Mouse (Mus musculus) natural killer cell, adult 2 months (primary cell): ENCODE data around the gene Rufy1.

Source experiments
- DNase-seq, 2 experiments: peaks; one replicate each; pipeline ENCODE4 v3.0.0; 2022; ENCODE audit warnings: low spot score in 2 of 2

The Rufy1 gene

DNA sequence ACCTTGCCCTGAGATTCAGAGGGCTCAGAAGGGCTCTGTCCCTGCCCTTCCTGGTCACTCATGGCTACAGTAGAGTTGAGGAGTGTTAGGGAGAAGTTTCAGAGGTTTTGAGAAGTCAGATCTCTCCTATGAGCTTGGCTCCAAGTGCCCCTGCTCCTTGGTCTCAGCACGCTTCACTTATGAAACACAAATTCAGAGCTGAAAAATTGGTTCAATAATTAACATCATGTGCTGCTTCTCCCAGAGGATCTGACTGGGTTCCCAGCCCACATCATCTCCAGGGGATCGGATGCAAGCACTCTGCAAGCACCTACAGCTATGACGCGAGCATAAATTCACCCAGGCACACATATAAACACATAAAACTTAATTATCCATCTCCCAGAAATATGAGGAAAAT, 4.9 kb downstream of the Rufy1 start:
- no peak for DNase-seq

DNA sequence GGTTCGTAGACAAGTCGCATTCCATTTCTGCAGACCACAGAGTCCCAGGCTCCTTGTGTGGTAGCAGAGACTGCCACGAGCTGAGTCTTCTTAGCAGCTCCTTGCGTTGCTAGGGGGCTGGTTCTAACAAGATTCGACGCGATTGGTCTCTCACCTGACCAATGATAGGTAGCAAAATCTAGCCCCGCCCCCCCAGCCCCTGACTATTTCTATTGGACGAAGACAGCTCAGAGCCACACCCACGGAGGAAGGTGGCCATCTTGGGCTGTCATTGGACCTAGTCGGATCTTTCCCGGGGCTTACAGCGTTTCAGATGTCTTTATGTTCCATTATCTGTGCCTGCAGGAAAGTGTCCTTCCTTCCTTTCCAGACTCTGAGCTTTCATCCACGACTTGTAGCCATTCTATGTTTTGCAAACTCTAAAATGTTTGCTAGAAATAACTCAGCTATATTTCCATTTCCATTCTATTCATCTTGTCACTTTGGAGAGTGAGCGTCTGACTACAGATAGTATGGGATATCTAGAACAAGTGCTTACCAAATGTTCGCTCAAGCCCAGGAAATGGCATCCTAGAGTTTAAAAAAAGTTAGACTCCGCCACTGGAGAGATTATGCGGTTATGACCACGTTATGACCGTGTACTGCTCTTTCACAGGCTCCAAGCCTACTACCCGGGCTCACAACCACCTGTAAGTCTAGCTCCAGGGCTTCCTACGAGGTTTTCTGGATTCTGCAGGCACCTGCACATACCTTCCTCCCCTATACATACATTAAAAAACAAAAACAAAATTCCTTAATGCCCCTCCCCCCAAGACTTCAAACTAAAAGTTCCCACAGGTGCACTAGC, 8.8 kb downstream of the Rufy1 start:
- peak in 1 of 2 experiments; percentile 28 for DNase-seq

DNA sequence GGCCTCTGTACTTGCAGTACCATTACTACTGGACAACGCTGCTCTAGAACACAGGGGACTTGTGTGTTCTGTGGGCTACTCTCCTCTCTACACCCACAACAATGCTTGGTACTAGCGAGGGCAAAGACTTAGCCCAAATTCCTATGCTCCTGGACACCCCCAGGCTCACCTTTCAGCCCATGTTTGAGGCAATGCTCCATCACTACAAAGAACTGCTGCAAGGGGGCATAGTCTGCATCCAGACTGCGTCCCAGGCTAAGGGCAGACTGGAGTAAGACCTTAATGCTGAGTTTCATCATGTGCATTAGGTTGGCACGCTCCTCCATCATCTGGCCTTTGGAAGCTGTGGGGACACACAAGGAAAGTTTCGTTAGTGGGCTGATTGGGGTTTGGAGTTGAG, 9.5 kb downstream of the Rufy1 start:
- DNase-seq, result no peak

DNA sequence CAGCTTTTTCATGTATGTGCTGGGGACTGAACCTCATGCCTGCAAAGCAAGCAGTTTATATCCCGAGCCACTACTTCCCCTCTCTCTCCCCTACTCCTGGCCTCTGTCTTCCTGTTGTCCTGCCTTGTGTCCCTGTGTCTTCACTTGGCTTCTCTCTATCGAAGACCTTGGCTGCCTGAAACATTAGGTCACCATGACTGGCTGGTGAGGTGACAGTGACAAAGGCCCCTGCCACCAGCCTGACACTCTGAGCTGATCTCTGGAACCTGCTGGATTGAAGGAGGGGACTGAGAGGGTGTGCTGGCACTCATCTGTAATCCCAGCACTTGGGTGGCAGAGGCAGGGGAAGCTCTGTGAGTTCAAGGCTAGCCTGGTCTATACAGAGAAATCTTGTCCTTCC, 13.1 kb downstream of the Rufy1 start:
- DNase-seq, result no peak

DNA sequence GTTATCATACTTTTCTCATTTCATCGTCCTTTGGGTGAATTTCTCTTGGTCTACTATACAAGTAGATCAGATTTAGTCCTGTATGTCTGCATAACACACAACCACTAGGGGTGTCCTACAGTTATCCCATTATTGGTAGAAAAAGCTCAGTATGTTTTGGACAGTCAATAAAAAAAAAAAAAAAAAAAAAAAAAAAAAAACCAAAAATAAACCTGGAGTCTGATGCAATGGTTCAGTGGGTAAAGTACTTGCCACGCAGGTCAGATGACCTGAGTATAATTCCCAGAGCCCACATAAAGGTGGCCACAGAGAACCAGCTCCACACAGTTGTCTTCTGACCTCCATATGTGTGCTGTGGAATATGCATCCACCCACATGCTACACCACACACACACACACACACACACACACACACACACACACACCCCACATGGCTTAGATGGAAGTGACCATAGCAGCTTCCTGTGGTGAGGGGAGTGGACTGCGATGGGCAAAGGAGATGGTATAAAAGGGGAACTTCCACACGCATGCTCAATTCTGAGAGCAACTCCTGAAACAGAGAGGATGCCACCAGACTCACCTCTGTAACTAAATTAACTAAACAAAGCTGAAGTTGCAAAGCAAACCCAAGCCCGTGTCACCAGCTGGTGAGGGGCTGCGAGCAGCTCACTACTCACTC, 15.2 kb downstream of the Rufy1 start:
- DNase-seq, result no peak

DNA sequence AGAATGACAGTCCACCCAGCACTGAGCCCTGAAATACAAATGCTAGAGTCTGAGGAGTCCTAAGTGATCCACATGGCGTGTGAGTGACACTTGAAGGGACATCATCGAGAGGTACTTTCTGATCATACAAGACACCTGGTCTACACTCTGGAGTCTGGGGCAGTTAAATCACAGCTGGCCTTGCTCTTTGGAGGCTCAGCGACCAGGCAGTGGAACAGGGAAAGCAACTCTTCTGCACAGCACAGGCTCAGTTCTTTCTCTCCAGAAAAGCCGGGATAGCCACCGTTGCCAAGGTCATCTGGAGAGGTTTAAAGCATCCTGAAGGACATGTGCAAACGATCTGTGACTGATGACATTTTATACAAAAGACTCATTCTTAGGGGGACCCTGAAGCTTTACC, 23.7 kb downstream of the Rufy1 start:
- DNase-seq, result no peak

DNA sequence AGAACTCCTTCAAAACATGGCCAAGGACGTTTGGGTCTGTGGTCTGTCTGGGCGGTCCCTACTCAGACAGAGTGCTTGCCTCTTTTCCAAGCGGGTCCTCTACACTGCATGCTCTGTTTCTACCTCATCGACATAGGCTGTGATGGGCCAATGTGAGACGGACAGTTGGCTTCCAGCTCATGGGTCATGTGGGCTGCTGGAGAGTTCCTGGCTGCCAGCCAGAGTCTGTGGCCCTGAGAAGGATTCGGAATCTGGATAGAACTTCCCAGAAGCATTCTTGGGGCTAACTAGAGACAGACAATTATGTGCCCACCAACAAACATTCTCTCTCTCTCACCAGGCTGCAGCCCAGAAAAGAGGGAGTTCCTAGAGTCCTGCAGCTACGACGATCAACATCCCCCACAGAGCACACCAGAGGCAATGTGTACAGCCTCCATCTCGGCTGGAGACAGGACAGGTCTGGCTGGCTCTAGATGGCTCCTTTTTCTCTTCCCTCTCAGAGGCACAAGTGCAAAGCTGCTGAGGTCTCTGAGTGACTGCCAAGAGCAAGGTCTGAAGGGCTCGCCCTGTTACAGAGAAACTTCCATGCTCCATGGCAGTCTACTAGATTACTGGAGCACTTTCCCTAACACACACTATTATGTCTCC, 27.4 kb downstream of the Rufy1 start:
- no peak for DNase-seq

DNA sequence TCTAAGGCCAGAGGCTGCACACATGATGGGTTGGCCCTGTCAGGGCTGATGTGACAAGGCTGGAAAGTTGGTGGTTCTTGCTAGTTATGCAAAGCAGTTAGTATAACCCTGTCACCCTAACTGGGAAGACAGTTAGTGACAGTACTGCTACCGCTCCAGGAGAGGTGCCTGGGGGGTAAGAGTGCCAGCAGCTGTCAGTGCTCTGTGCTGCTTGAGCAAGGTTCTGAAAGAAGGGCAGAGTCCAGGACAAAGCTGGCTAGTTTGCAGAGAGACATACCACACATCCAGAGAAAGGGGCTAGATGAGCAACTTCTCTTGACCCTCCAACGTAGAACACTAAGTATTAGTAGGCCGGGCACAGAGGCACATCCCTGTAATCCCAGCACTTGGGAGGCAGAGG, 28.4 kb downstream of the Rufy1 start:
- no peak for DNase-seq

DNA sequence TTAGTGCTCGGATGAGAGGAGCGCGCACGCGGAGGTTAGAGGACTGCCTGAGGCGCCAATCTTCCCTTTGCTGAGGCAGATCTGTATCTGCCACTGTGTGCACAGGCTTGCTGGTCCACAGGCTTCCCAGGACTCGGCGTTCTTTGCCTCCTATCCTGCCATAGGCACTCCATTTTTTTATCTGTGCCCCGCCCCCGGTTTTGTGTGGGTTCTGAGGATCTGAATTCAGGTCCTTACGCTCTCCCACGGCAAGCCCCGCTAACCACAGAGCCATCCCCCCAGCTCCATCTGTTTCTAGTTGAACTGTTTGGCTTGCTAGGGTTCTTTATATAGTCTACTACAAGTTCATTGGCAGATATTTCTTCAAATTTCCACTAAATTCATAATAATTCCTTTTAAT, 32.1 kb downstream of the Rufy1 start:
- no peak for DNase-seq

DNA sequence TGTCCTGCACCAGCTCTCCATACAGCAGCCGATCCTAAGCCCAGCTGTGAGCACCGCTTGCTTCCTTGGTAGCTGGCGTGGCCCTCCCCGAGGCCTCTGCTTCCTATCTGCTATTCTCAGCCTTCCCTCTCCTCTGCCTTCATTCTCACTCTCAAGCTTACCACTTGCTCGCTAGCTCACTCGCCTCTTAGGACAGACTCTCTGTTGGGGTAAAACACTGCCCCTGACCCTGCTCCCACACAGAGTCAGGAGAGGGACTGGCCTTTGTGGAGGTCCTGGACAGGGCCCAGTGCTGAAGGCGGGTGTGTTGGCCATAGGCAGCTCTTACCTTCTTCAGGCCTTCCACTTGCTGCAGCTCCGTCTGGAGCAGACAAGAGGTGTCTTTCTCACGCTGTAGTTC, 33.6 kb downstream of the Rufy1 start:
- no peak for DNase-seq

DNA sequence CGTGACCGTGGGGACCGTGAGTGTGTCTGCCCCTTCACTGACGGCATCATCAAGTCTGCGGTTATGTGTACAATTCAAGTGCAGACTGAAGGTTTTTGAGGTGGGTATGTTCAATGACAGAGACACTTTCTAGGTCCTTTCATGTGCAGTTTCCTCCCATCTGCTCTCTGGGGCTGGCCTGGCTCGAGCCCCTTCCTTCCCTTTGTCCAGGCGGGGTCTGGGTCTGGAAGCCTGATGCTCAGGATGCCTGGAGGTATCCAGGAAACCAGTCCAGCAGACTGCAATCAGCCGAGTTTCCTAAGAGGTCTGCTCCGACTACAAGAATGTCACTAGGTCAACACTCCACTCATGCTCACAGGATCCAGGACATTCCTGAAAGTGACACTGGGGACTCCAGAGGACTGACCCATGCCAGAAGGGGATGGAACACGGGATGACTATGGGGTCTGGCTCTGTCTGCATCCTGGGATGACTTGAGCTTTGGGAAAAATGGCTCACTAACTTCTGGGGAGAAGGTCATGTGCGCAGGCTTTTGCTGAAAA, 34.1 kb downstream of the Rufy1 start:
- no peak for DNase-seq

DNA sequence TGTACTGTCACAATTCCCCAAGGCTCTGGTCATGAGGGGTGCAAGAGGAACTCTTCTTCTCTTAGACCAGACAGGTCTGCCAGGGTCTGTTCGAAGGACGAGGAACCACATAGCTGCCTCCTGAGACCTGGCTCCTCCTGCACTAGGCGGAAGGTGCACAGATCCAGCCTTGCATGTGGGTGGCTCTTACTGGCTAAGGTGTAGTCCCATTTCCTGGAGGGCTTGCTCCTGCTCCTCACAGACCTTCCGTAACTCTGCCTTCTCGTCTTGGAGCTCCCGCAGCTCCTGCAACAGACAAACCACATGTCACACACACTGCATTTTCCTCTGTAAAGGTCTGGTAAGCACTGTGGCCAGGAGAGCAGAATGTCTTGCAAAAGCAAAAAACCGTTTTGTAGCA, 36.2 kb downstream of the Rufy1 start:
- no peak for DNase-seq

DNA sequence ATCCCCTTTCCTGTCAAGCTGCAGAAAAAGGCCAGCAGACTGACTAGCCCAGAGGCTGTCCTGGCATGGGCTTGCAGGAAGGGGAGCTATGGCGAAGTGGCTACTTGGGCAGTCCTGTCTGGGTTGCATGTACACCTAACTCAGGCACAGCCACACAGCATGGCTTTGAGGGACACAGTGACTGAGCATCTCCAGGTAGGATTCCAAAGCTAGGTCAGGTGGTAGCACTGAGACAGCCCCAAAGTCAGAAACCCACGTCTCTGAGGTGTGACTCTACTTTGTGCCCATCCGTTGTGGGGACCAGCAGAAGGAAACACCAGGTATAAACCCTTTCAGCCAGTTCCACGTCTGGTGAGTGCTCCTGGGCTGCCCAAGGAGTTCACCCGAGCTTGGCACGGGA, 37.6 kb downstream of the Rufy1 start:
- no peak for DNase-seq

DNA sequence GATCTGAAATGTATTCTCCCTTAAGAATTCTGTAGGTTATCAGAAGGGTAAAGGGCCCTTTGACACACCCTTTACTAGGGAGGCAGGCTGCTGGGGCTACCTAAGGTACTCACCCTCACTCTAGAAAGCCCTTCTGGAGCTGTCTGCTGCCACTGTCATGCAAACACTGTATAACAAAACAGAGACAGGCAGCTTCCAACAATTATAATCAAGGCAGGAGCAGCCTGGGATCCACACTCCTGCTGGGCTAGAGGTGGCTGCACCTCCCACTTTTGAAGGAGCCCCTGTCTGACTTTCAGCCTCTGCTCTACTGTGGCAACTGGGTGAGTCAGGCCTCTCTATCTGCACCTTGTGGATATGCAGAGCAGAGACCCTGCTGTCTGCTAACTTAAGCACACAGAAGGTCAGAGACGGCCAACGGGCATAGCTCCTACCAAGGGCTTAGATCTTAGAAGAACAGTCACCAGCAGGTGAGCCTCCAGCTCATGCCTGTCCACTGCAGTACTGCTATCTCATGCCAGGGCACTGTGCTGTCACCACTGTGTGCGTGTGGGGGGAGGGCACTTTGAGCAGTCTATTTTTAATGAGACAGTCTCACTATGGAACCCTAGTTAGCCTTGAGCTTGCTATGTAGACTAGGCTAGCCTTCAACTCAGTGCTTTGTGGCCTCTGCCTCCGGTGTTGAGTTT, 39.5 kb downstream of the Rufy1 start:
- no peak for DNase-seq

DNA sequence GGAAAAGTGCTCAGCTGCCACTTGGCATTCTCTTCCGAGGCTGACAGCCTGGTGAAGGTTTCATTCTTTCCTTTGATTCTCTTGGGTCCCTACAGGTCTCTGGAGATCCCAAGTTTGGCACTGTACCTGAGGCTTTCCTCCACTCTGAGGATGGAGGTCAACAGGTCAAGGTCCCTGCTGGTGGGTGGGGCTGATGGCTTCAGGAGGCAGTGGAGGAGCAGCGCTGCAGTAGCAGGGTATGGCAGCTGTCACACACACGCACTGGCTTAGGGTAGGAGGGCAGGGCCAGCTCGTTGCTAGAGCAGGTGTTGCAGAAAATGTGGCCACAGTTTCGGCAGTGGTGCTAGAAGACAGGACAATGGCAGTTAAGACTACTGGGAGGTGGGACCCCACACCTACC, 41.3 kb downstream of the Rufy1 start:
- no peak for DNase-seq

DNA sequence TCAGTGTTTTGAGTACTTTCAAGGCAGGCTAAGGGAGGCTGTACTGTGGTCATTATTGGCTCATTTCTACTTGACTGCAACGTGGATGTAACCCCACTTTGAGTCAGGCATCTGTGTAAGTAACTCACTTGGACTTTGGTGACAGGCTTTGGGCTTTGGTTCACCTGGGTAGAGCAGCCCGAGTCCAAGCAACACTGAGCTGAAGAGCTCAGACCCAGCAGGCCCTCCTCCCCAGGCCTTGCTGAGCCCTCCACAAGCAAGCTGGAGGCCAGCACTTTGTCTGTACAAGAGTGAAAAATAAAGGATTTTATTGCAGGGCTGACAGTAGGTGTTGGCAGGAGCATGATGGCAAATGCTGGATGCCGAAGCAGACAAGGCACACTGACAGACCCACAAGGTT, 41.9 kb downstream of the Rufy1 start:
- DNase-seq, result no peak

DNA sequence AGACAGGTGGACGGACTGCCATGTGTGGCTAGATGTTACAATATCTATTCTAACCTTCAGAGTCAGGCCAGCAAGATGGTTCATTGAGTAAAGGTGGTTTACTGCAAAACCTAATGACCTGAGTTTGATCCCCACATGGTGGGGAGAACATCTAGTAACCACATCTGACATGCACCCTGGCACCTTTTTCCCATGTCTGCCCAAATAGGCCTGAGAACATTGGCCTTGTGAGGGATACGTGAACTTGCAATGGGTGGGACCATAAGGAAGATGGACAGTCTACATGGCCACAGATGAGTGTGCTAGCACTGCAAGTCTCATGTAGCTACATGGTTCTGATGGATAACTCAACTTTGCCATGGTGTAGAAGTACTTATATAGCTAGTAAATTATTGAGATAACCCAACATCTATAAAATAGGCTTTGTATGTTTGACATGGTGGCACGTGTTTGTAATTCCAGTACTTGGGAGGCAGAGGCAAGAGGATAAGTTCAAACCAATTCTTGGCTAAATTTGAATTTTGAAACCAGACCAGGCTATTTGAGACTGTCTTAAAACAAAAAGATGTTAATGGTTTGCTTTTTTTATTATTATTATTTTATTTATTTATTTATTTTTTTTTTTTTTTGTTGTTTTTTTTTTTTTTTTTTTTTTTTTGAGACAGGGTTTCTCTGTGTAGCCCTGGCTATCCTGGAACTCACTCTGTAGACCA, 42.6 kb downstream of the Rufy1 start:
- no peak for DNase-seq

DNA sequence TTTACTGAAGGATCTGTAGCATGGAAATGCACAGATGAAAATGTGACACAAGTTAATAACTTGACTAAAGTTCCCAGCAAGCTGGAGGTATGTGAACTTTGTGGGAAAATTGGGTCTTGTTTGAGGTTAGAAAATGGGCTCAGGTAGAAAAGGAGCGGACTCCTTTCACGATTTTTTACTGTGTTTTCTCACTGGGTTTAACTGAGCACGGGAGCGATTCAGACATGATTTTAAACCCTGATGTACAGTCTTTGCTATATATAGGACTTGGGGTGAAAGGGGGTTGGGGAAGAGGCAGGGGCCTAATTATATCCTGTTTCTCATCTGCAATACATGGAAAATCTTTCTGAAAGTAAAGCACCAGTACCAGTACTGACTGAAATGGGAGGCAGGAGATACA, 43.2 kb downstream of the Rufy1 start:
- no peak for DNase-seq

DNA sequence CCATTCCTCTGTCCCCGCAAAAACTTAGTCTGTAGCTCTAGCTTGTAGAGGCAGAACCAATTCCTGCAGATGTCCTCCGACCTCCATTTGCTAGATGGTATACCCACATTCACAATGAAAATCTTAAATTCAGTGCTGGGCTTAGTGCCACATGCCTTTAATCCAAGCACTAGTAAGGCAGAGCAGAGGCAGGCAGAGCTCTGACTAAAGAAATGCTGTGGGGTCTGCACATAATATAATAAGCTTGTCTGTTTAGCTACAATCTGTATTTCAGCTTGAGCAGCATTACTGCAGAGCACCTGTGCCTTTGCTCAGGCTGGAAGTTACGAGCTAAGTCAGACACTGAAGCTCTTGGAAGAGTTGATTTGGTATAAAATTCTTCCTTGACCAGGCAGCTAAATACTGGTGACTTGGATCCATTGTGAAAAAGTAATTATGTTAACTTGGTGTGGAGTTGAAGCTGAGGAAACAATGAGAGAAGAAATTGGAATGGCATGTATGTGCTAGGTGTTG, 43.7 kb downstream of the Rufy1 start:
- DNase-seq, result no peak

DNA sequence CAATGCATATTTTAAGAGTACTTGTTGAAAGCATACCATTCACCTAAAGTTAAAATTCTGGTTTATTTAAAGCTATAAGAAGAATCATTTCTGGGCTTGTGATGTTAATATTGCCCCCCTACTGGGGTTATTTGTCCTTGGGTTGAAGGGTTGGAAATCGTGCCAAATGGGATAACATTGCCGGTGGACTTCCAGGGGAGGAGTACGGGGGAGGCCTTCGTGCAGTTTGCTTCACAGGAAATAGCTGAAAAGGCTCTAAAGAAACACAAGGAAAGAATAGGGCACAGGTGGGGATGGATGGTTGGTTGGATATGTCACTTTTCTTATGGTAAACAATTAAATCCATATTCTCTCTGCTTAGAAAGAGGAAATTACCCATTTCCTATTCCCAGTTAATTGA, 49.6 kb downstream of the Rufy1 start:
- no peak for DNase-seq

DNA sequence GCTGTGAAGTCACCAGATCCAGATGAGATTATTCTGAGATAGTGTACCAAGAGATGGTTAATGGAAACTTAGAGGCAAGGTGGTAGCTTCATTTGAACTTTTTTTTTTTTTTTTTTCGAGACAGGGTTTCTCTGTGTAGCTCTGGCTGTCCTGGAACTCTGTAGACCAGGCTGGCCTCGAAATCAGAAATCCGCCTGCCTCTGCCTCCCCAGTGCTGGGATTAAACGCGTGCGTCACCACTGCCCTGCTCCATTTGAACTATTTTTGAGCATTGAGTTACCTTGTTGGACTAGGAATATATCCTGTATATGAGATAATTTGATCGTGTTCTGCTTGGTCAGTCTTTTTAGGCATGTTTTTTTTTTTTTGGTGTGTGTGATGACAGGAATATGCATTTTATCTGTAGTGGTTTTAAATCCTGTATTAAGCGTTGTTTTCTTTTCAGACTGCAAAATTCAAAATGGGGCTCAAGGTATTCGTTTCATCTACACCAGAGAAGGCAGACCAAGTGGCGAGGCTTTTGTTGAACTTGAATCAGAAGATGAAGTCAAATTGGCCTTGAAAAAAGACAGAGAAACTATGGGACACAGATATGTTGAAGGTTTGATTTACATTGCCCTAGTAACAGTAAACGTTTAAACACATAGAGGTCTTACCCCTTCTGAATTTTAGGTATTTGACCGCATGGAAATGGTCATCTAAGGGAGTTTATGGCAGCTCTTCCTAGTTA, 51.7 kb downstream of the Rufy1 start:
- no peak for DNase-seq
